Mouse (Mus musculus): ENCODE data around the gene Cbr3.

Gene Cbr3

GRCm38 (mm10) chr16:93711411-93712188 is 28.6 kb downstream of the Cbr3 start, which contains the start of gene Dop1b:
Gene Dop1b (plus strand): TSS chr16:93711904.
- in situ Hi-C loops (cut with MseI, MboI), result no loop called here

DNA sequence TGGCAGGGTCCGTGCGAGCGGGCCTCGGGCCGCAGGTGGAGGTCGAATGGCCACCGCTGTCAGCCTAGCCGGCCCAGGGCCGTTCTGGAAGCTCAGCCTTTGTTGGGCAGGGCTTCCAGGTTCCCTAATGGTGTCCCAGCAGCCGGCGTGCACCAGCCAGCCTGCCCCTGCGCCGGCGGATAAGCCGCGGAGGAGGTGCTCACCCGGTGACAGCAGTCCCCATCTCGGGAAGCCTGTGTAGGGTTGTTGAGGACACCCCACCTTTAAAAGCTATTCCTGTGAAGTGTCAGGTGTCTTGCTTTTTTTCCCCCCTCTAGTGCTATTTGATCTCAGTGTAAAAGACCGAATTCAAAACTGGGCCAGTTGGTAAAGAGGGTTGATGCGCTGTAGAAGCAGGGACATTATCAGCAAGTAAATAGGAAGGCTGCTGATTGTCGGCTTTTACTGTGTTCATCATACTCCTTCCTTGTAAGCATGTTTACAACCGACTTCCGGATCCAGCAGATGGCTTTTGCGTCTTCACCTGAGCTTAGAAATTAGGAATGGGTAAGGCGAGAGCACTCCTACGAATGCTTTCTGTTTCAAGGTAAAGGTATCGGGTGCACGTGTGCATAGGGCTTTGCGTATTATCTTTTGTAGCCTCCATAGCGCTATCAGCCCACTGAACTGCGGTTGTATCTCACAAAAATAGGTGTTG is 29.3 kb downstream of the Cbr3 start:
- in situ Hi-C loops (cut with MseI, MboI), result no loop called here

DNA sequence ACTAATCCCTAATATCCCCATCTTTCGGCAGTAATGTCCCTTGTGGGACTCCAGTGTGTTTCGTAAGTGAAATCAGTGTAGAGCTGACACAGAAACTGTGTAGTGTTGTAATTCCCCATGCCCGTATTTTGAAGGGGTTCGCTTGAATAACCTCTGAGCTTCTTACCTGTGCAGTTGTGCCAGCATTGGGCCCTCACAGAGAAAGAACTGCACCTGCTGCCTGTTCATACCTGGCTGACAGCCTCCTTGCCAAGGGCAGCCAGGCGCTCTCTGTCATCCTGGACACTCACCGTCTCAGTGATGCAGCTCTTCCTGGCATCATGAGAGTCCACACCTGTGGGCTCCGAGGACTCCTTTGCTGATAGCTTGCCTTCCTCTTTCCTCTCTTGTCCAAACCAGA is 30.0 kb downstream of the Cbr3 start:
- in situ Hi-C loops (cut with MseI, MboI), result no loop called here

DNA sequence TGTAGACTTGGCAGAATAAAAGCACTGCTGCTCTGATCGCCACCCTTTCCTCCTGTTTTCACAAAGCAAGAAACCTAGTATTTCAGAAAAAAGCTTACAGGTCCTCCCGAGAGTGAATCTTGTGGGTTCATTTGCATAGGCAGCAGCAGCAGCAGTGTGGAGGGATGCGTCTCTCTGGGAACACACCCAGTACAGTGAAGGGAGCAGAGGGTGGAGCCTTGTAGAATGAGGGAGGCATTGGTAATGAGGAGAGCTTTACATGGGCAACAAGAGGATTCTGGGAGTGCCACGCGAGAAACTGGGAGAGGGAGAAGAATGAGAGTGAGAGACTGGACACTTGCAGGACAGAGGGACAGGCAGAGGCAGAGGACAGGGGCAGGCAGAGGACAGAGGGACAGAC is 31.4 kb downstream of the Cbr3 start:
- in situ Hi-C loops (cut with MseI, MboI), result no loop called here

GRCm38 (mm10) chr16:93715826-93716225 is 32.8 kb downstream of the Cbr3 start:
- in situ Hi-C loops (cut with MseI, MboI), result no loop called here

- in situ Hi-C loops (cut with MseI, MboI), result no loop called here
Measured at GRCm38 (mm10) chr16:93717299-93717703, 34.3 kb downstream of the Cbr3 start.

- in situ Hi-C loops (cut with MseI, MboI), result no loop called here
Measured at GRCm38 (mm10) chr16:93721771-93722170, 38.8 kb downstream of the Cbr3 start.

GRCm38 (mm10) chr16:93722476-93722875 is 39.5 kb downstream of the Cbr3 start:
- in situ Hi-C loops (cut with MseI, MboI), result no loop called here

DNA sequence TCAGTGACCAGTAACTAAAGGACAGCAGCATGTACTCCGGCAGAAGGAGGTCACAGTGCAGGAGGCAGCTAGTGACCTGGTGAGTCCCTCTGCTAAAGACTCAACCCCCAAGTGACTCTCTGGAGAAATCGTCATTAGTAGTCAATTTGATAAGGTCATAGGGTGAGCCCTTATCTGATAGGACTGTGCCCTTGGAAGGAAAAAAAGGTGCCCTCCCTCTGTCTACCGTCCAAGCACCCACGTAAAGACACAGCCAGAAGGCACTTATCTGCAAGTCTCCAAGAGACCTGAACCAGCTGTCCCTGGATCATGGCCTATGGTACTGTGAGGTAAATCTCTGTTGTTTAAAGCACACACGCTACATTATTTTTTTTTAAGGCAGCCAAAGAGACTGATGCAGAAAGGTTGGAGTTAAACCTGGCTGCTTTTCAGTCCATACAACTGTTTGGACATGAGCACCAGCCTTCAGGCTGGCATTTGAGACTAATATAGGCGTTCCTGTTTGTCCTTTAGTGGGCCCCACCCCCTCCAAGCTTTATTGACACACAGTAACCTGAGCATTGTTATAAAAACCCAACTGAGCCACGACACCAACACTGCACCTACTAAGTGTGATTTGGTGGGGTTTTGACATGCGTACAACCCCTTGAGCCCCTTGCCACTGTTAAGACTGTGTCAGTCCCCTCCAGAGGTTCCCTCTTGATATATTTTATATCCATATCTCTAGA is 42.6 kb downstream of the Cbr3 start:
- in situ Hi-C loops (cut with MseI, MboI), result no loop called here

GRCm38 (mm10) chr16:93726186-93726585 is 43.2 kb downstream of the Cbr3 start:
- in situ Hi-C loops (cut with MseI, MboI), result no loop called here

DNA sequence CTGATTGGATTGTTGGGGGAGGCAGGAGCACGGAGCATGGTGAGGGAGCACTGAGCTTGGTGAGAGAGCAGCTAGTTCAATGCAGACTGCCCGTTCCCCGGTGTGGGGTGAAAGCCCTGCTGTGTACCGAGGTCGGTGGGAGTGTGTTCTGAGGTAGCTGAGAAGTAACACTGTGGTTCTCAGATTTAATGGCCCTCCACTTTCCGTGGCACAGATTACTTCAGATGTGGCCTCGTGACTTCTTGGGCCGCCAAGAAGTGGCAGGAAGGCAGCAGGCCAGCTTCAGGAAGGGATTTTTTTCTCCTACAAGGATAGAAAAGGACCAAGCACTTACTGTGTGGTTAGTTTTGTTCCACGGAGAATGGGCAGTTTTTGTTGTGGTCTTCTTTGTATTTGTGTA is 45.7 kb downstream of the Cbr3 start:
- in situ Hi-C loops (cut with MseI, MboI), result no loop called here

DNA sequence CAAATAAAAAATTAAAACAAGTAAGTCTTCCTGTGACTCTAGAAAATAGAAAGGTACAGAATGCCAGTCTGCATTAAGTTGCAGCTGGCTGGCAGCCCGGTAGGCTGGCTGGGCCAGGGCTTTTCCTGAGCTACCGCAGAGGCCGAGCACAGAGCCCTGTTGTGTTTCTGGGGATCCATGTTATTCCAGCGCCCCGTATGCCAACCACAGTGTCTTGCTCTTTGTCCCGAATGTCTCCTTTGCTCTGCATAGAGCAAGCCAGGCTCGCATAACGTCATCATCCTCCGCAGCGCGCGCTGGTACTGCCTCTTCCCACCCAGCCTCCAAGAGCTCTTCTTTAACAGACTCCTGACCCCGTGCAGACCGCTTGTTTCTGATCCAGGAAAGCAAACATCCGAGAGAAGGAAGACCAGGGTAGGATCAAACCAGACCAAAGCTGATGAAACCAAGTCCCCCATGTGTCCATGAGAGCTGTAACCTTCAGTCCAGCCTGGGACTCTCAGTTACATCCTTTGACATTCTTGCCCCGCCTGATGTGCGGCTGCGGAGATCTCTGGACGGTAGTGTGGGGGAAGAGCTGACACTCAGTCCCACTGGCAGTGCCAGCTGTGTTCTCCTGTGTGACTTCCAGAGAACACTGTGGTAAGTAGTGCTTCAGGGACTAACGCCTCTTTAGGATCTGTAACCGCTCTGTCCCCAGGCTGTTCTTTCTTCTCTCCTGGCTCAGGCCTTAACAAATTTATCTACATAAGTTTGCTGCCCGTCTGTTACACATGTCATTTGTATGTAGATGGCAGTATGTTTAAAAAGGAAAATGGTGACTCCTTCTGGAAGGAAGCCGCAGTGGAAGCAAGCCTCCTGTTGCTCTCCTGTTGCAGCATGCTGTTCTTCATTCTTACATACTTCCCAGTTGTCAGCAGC is 47.0 kb downstream of the Cbr3 start:
- in situ Hi-C loops (cut with MseI, MboI), result no loop called here

GRCm38 (mm10) chr16:93731310-93731709 is 48.3 kb downstream of the Cbr3 start:
- in situ Hi-C loops (cut with MseI, MboI), result no loop called here

GRCm38 (mm10) chr16:93732875-93733569 is 50.0 kb downstream of the Cbr3 start:
- in situ Hi-C loops (cut with MseI, MboI), result no loop called here

DNA sequence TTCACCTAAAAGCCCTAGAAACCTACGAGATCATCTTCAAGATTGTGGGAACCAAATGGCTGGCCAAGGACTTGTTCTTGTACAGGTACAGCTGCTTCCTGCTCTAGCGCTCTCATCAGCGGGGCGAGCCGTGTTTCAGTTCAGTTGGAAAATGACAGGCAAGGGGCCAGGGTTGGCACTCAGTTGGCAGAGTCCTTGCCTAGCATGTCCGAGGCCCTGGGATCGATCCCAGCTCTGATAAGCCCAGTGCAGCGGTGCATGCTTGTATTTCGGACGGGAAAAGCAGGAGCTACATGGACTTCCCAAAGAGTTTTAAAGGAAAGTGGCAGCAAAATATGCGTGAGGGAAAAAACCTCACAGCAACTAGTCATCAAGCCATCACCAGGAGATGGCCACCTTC is 56.2 kb downstream of the Cbr3 start:
- in situ Hi-C loops (cut with MseI, MboI), result no loop called here

All from mouse trophoblast stem cell (cell line).